Mouse (Mus musculus) left cerebral cortex, adult 11 months (tissue): ENCODE results near the gene Trim26.
"Not testable (repeated sequence)": the region's sequence is repeated elsewhere in the genome, so short reads cannot be mapped to it uniquely, and the experiment has no call there.

Source experiments
- DNase-seq: peaks from one replicate; pipeline ENCODE4 v3.0.0; 2022; ENCODE audit warnings: low spot score

The Trim26 gene

DNA sequence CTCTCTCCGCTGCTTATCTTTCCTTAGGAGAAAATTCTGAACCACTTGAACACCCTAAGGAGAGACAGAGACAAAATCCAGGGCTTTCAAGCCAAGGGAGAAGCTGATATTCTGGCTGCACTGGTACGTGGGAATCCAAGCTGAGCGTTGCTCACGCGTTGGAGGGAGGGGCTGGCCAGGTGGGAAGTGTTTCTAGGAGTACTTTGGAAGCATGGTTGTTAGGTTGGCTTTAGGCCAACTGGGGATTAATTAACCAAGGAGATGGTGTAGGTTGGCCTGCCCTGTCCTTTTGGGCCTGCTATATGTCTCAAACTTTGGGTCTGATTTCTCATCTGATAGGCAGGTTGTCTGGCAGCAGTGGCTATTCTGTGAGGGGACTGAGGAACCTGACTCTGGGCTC, 14.3 kb downstream of the Trim26 start:
- DNase-seq, result no peak

DNA sequence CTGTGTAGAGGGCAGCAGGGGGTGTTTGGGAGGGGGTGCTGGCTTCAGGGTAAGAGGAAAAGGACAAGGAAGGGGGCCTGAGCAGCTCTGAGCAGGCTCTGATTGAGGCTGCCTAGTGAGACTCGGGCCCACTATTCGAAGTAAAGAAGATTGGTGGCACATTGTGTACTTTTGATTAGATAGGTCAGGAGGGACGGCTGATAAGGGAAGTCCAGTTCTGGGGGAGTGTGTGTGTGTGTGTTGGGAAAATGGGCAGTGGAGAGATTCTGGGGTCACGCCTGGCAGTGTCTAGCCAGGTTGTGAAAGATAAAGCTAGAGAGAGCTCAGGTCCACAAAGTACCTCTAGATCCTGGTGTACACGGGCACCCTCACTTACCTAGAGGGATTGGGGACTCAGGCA, 14.7 kb downstream of the Trim26 start:
- no peak for DNase-seq

DNA sequence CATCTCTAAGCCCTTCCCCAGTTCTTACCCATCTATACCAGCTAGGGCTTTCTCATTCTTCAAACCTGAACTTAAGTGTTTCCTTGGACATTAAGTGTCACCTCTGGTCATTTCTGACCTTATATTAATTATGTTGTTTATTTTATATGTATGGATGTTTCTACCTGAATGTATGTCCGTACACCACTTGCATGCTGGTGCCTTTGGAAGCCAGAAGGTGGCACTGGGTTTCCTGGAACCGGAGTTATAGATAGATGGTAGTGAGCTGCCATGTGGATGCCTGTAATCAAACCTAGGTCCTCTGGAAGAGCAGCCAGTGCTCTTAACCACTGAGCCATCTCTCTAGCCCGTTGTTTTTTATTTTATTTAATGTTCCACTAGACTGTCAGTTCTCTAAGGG, 18.6 kb downstream of the Trim26 start:
- DNase-seq, result no peak

DNA sequence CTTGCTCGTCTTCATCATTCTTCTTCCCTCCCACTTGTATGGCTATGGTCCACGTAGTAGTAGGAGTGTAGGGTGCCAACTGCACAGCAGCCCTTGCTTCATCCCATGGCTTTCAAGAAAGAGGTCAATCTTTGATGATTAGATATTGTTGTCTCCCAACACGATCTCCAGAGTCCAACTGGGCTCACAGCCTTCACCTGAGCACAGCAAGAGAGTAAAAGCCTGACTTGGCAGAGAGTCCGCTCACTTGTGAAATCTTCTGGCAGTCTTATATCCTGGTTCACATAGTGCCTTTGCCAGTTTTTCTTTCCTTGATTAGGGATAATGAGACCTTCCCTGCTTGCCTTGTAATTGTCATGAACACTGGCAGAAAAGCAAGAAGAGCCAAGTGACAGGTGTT, 19.3 kb downstream of the Trim26 start:
- DNase-seq, result no peak

DNA sequence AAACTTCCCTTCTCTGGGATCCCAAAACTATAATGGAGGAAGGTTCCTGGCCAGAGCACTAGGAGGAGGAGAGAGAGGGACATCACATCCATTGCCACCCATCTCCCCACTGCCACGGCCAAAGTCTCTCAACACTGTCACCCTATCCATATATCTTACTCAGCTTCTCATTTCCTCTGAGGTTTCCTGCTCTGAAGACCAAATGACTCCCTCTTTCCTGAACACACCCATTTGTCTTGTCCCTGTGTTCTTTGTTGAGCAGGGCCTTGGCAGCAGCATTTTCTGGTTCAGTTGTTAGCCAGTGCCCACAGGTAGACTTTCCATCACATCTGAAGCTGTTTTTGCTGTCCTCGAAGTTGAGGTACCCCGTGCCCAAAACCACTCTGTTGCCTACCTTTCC, 21.2 kb downstream of the Trim26 start:
- no peak for DNase-seq

DNA sequence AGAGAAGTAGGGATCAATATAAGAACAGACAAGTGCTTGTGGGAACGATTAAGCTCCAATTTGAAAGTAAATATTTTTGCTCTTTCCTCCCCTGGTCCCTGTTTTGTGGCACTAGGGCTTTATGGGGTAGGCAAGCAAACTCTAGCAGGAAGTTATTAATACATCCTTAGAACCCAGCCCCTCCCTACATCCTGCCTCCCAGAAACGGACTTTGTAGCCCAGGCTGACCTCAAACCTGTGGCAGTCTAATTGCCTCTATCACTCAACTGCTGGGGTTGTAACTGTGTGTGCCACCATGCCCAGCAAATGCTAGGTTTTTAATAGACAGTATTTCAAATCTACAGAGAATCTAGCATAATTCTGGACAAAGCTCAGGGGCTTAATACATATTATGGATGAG, 24.7 kb downstream of the Trim26 start:
- no peak for DNase-seq

DNA sequence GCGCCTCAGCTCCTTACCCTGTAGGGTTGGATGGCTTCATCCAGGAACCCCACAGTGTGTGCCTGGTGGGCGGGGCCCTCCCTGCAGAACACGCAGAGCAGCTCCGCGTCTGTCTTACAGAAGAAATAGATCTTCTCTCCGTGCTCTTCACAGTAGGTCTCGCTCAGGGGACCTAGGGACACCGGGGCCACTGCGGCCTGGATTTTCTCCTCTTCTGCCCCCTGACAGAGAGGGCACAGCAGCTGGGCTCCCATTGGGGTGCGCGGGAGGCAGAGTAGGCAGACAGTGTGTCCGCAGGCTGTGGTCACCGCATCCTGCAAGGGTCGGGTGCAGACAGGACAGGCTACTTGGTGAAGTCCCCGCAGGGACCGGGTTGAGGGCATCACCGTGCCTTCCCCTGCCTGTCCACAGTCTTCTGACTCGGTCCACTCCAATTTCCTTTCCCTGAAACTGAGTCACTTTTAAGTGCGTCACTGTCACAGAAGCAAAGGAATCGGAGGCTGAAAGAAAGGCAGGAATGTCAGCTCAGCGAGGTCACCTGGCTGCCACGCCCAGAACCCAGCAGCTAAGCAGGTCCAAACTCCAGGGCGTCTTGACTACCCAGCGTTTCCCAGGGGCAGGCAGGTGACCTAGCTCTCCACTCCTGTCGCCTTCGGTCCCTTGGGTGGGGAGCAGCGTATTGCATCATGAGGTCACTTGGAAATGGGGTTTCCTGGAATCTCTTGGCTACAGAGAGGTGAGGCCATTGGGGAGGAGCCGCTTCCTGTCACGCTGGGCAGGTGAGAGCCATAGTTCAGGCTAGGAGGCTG, 30.0 kb downstream of the Trim26 start, which contains the start of gene Trim15:
Gene Trim15 (minus strand): TSS at position 492 of the 809 bp plus-strand sequence.
- DNase-seq, result no peak

DNA sequence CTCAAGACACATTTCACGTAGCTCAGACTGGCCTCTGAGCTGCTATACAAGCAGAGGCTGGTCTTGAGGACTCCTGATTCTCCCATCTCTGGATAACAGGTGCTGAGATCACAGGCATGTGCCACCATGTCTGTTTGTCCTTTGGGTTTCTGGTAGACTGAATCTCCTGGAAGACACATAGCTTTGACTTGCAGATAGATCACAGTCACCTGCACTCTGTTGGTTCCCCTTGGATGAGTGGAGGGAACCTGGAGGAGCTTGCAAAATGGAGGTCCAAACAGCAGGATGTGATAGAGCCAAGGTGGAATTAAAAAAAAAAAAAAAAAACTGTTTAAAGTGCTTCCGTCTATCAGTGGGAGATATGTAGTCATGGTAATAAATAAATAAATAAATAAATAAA, 31.9 kb downstream of the Trim26 start:
- DNase-seq, result no peak

DNA sequence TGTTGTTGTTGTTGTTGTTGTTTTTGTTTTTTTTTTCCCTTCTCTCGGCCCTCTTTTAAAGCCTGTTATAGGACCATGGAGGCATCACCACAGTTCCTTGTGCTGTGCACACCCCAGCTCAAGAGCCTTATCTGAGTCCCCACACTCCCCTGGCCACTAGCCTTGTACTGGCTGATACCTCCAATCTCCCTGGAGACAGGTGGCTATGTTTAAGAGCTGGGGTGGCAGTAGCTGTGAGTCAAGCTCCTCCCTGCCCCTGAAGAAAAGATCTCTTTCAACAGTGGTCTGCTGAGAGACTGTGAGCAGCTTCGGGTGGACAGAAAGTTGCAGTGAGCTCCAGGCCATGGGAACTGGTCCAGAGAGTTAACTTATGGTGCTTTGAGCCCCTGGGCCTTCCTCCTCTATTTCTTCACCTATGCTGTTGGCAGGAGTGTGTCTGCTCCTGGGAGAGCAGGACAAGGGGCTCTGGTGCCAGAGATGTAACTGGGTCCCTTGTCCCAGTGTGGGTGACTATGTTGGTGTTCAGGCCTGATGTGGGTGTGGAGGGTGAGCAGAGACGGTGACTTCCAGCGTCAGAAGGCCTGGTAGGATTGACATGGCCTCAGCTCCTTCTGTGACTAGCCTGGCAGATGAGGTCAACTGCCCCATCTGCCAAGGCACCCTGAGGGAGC, 32.5 kb downstream of the Trim26 start, which contains the start of gene Trim10:
Gene Trim10 (plus strand): TSS at position 291 of the 671 bp plus-strand sequence.
- no peak for DNase-seq

DNA sequence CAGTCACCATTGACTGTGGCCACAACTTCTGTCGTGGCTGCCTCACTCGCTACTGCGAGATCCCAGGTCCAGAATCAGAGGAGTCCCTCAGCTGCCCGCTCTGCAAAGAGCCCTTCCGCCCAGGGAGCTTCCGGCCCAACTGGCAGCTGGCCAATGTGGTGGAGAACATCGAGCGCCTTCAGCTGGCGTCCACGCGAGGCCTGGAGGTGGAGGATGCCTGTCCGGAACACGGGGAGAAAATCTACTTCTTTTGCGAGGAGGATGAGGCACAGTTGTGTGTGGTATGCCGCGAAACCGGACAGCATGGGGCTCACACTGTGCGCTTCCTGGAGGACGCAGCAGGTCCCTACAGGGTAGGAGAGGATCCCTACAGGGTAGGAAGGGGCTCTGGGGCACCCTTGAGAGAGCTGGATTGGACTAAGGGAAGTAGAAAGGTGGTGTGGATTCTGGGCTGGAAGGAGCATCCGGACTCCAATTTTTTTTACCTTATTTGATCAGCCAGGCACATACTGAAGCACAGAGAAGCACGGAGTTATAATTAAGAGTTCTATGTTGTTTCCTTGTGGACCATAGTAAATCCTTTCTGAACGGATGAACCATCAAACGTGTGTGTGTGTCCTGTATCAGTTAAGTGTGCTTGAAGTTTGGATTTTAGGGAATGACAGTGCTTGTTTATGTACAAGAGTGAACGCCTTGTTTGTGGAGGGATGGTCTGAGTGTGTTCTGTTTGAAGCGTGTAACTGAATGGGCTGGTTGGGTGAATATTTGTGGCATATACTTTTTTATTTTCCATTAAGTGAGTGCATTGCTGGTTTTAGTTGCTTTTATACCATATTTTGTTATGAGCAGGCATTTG, 33.2 kb downstream of the Trim26 start:
- no peak for DNase-seq

DNA sequence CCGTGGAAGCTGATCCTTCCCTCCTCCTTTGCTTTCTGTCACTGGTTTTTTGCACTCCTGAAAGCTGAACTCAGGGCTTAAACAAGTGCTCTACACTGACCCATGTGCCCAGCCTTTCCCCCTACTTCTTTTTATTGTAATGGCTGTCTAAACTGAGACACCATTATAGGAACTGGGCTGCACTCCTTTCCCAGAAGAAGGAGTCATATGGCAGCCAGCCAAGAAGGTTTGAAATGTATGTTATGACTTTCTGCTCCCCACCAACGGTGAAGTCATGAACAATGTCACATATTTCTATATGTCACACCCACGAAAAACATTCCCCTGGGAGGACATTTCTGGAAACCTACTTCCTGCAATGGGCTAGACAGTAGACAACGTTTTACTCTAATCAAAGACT, 37.7 kb downstream of the Trim26 start:
- DNase-seq, result no peak

DNA sequence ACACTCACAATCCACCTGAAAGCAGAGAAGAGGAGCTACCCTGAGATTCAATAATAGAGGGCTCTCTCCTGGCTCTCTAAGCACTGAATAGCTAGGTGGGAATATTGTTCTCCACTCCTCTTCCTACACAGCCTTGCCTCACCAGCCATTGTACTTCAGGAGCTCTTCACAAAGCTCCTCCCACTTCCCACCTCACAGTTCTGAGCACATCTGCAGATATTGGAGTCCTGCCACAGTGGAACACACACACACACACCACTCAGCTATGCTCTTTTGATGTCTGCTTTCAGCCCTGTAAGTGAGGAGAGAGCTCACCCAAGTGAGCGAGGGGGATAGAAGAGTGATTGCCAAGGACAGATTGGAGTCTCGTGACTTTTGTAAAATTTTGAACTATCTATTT, 46.4 kb downstream of the Trim26 start:
- no peak for DNase-seq

DNA sequence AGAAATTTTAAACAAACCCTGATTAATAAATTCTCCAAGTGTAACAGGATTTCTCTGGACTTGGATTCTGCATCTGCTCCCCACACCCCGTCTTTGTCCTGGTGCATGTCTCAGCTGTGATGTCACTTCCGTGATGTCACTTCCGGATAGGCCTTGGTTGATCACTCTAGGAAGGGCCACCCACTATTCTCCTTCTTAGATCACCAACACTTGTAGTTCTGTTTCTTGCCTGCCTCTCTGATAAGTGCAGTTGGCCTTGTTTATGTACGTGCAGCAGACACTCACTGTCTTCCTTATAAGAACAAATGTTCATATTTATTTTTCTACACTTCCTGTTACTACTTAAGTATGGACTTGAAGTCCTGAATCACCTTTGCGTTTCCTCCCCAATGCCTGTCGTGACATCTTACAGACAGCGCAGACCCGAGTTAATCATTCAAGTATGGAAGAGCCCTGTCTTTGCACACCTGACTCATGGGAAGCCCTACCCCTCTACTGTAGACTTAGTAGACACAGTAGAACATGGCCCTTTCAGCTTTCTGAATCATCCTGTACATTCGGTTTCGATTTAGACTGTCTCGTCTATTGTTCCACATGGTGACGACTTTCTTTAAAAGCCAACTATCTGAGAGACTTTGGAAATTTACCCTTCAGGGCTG, 48.3 kb downstream of the Trim26 start:
- no peak for DNase-seq

DNA sequence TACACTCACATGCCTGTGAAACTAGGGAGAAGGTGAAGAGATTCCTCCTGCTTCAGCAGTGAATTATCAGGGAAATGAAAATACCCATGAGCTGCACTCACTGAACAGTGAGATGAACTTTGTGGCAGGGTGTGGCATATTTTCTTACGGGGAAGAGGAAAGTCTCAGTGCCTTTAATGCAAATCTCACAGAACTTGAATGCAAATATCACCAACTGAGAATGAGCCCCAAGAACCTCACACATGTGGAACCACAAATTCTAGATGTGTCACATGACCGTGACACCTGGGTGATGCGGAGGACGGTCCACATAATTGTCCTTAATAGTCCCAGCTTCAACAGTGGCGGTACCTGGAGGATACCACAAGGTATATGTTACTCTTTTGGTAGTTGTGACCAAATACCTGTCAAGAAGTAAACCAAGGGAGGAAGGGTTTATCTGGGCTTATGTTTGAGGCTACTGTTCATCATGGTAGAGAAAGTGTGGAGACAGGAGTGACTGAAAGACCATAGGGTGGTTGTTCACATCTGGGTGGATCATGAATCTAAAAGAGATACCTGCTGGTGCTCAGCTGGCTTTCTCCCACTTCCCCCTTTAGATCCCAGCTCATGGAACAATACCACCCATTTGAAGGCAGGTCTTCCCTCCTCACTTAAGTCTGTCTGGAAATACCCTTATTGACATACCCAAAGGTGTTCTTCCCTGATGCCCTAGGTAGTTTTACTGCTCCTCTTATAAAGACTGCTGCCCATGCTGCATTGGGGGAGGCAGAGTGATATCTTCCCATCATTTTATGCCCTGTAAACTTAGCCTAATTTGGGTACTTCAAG, 53.4 kb downstream of the Trim26 start, which contains the start of gene Trim40:
Gene Trim40 (minus strand): TSS at position 51 of the 831 bp plus-strand sequence.
- DNase-seq, result no peak

DNA sequence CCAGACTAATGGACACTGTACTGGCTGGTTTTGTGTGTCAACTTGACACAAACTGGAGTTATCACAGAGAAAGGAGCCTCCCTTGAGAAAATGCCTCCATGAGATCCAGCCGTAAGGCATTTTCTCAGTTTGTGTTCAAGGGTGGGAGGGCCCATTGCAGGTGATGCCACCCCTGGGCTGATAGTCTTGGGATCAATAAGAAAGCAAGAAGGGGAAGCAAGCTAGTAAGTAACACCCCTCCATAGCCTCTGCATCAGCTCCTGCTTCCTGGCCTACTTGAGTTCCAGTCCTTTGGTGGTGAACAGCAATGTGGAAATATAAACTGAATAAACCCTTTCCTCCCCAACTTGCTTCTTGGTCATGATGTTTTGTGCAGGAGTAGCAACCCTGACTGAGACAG, 54.6 kb downstream of the Trim26 start:
- DNase-seq, result not testable (repeated sequence)

DNA sequence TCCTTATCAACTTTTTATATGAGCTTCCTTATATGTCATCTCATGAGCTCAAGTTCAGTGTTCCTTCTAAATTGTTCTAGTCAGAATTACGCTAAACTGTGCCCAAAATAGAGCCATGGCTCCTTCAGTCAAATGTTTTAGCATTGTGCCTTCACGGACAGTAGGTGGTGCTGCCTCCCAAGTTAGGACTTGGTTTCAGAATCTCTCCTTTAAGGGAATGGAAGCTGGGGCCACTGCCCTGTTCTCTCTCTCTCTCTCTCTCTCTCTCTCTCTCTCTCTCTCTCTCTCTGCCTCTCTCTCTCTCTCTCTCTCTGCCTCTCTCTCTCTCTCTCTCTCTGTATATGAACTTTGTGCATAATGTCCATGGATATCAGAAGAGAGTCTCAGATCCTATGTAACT, 55.4 kb downstream of the Trim26 start:
- no peak for DNase-seq

DNA sequence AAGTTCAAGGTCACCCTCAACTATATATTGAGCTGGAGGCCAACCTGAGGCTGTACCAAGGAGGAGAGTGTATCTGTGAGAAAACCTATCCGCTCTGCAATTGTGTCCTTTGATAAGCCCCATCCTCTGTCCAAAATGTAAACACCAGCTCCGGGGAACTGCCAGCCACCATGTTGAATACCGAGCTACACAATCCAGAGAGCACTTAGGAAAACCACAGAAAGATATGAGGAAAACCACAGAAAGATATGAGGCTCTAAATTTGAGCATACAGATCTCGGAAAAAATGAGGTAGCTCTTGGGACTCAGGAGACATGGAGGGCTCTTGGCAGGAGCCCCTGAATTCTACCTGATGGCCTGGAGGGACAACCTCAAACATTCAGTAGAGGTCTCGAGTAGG, 56.5 kb downstream of the Trim26 start:
- DNase-seq, result no peak

DNA sequence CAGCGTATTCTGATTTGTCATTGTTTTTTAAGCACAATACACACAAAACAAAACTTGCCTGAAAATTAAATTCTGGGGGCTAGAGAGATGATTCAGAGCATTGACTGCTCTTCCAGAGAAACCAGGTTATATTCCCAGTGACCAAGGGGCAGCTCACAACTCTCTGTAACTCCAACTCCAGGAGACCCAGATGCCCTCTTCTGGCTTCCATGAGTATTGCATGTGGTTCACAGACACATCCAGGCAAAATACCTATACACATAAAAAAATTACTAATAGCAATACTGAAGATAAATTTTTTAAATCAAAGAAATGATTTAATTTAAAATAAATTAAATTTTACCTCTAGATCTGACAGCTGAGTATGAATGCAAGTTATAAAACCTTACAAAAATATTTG, 59.6 kb downstream of the Trim26 start:
- no peak for DNase-seq

DNA sequence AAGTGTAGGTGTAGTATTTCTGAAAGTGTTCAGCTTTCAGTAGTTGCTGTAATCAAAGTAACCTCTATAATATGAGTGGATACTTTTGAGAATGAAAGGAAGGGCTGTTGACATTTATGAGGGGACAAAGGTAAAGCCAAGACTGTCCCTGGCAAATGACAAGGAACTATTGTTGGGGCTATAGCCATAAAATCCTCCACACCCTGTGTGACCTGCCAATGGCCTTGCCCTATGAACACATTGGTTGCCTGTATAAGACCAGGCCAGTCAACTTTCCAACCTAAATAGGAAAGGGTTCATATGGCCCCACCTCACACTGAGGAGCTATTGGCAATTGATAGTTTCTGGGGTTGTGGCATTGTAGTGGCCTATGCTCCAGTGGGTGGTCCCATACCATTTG, 60.1 kb downstream of the Trim26 start:
- no peak for DNase-seq

DNA sequence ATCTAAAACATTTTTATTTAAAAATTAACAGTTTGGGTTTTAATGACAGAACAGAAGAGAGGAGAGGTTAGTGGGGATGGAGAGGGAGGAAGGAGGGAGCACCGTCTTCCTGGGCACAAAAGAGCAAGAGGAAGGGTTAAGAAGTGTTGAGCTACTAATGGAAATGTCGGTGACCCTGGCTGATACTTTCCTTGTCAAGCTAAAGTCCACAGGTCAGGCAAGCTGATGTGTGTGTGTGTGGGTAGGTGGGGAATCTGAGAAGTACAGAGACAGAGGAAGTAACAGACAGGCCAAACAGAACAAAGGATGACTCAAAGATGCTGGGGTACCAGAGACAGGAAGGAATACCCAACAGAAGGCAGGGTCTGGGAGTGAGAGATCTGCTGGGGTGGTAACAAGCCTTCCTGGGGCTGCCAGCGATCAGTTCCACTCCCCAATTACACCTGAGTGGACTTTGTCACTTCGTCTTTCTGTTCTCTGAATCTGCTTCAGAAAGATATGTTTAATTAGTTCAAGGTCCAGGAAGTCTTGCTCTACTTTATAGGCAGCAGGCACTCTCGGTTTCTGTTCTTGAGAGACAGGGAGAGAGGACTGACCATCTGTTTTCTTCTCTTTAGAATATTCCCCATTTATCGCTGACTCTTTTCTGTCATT, 60.7 kb downstream of the Trim26 start, which contains the start of gene Trim31:
Gene Trim31 (plus strand): TSS at position 567 of the 654 bp plus-strand sequence.
- no peak for DNase-seq
